Mouse (Mus musculus) erythroblast, embryonic 14.5 days (primary cell): ENCODE measurements around the gene Cops6.

Source experiments
- GATA1 ChIP-seq: IDR thresholded peaks from 2 replicates; pipeline ENCODE4 v1.6.1; 2012; ENCODE audit warnings: low read length, inconsistent platforms, mixed read lengths
- TAL1 ChIP-seq: IDR thresholded peaks from 3 replicates; pipeline ENCODE4 v1.6.1; 2012; ENCODE audit warnings: low read length, inconsistent platforms, mixed read lengths

DNA sequence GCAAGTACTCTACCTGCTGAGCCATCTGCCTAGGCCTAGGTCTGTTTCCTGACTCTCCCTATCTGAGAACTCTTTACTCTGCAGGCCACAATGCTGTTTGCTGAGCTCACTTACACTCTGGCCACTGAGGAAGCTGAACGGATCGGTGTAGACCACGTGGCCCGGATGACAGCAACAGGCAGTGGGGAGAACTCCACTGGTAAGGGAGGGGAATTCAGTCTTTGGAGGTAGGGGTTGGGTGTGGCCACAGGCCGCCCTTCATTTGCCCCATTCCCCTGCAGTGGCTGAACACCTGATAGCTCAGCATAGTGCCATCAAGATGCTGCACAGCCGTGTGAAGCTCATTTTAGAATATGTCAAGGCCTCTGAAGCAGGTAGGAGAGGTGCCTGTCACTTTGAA is 2.2 kb downstream of the Cops6 start:
- no peak for TF ChIP-seq GATA1
- TF ChIP-seq TAL1, result no peak
